Mouse (Mus musculus): ENCODE results near the gene Gm28710.

DNA sequence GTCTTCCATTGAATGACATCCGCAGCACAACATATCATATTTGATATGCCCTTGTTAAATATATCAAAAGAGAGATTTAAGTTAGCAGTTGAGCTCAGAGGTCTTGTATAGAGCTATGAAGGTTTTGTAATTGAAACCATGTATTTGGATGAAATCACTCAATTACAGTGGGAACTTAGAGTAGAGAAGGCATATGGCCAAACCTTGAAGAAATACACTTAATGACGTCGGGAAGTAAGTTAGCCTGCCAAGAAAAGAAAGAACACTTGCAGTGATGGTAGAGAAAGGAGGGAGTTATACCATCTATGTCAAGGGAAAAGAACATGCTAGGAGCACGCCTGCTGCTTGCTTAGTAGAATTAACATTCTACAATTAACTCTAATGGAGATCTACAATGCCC, 11.1 kb downstream of the Gm28710 start:
- TF ChIP-seq USF1 (IDR thresholded peaks at IDR 0.05; ENCODE audit: low read depth) (no peak), MAX (IDR thresholded peaks at IDR 0.05) (no peak), CTCF (IDR thresholded peaks at IDR 0.05; ENCODE audit: control insufficient read depth, insufficient read depth, insufficient read length) (no peak), CEBPB (IDR thresholded peaks at IDR 0.05; ENCODE audit: low read depth) (no peak), FOSL1 (IDR thresholded peaks at IDR 0.05; ENCODE audit: insufficient read depth, low read length, poor library complexity, severe bottlenecking) (no peak)

Data from C2C12 (cell line).